Comparison of ENCODE assay signal across 9 mouse cellular contexts in genomic region chr19:16447832-16448621, GRCm38 (mm10). TPM values are rescaled to one million over a fixed set of nuclear protein-coding genes. Genes with fewer than 3 reads are reported as not detected.
A peak's percentile ranks its signal among the peaks of the same experiment; 100 is the strongest.
DNase-seq lines count a peak whose midpoint lies in the region; ATAC-seq and TF ChIP-seq lines count a peak whose summit lies in the region.
"Had no signal": no experiment of that assay in that cellular context is flagged by ENCODE, and none has a peak within 500 bp of the region (broad histone marks: within the 10 kb centered on the region; RNA-seq: fewer than 3 reads in every experiment).

No protein-coding gene starts in this region.

- peak; percentile 31 for DNase-seq in midbrain, postnatal 0 days (ENCODE audit: low spot score)
- peak; percentile 76 for DNase-seq in adrenal gland, postnatal 10 days
- peak; percentile 43 for DNase-seq in kidney, adult 9 months
- no peak for DNase-seq in heart, embryonic 10.5 days (ENCODE audit: low spot score)
- DNase-seq in layer of hippocampus, adult 9-10 months (ENCODE audit: low spot score), result no peak
- DNase-seq: forebrain, postnatal 0 days had no signal

- H3K4me3 ChIP-seq in midbrain, postnatal 0 days (ENCODE audit: low read depth, low read length), result no peak overlapping the region
- no peak overlapping the region for H3K4me3 ChIP-seq in midbrain, embryonic 16.5 days (ENCODE audit: low read depth, low read length)
- H3K4me3 ChIP-seq in stomach, embryonic 16.5 days (replicated peaks; ENCODE audit: low read length), result no peak overlapping the region
- H3K4me3 ChIP-seq in heart, embryonic 10.5 days, result no peak overlapping the region
- H3K4me3 ChIP-seq: midbrain, embryonic 12.5 days had no signal

- no peak for ATAC-seq in midbrain, postnatal 0 days (ENCODE audit: low FRiP score)
- ATAC-seq in midbrain, embryonic 16.5 days, result no peak
- no peak for ATAC-seq in stomach, embryonic 16.5 days (ENCODE audit: insufficient read depth, low FRiP score)
- ATAC-seq: forebrain, postnatal 0 days had no signal

- H3K9ac ChIP-seq in midbrain, postnatal 0 days (replicated peaks; ENCODE audit: low read length, poor library complexity, severe bottlenecking), result no peak overlapping the region
- no peak overlapping the region for H3K9ac ChIP-seq in midbrain, embryonic 16.5 days (ENCODE audit: low read depth, low read length)
- H3K9ac ChIP-seq in stomach, embryonic 16.5 days (ENCODE audit: low read length), result no peak overlapping the region
- H3K9ac ChIP-seq: forebrain, postnatal 0 days; midbrain, embryonic 12.5 days had no signal

- H3K4me1 ChIP-seq in midbrain, postnatal 0 days (ENCODE audit: insufficient read depth, low read length), result no peaks in the 10 kb centered on the region
- no peaks in the 10 kb centered on the region for H3K4me1 ChIP-seq in midbrain, embryonic 16.5 days (ENCODE audit: control insufficient read depth, insufficient read depth, low read length)
- peaks cover 10% of the 10 kb centered on the region; the same call in 1 of the 2 replicates for H3K4me1 ChIP-seq in stomach, embryonic 16.5 days (ENCODE audit: control insufficient read depth, insufficient read depth, low read length)
- H3K4me1 ChIP-seq in heart, embryonic 10.5 days, result no peaks in the 10 kb centered on the region
- H3K4me1 ChIP-seq: midbrain, embryonic 12.5 days had no signal

- TF ChIP-seq CTCF in midbrain, postnatal 0 days (IDR thresholded peaks at IDR 0.05), result no peak

- 75% methylated on average over 6 of the region's 6 CpGs for WGBS in midbrain, postnatal 0 days
- 74% methylated on average over 6 of the region's 6 CpGs for WGBS in midbrain, embryonic 16.5 days
- WGBS in stomach, embryonic 16.5 days, result 45% methylated on average over 6 of the region's 6 CpGs
- 72% methylated on average over 6 of the region's 6 CpGs for WGBS in heart, embryonic 10.5 days

- H3K27ac ChIP-seq in midbrain, postnatal 0 days (ENCODE audit: low read depth, low read length), result no peak overlapping the region
- H3K27ac ChIP-seq in midbrain, embryonic 16.5 days (ENCODE audit: low read length), result no peak overlapping the region
- H3K27ac ChIP-seq in stomach, embryonic 16.5 days (ENCODE audit: low read length), result peak overlapping the region; percentile 7; the same call in 1 of the 2 replicates
- H3K27ac ChIP-seq in heart, embryonic 10.5 days, result no peak overlapping the region
- H3K27ac ChIP-seq: midbrain, embryonic 12.5 days had no signal

- no peak overlapping the region for H3K4me2 ChIP-seq in midbrain, postnatal 0 days (ENCODE audit: low read depth, low read length, poor library complexity, severe bottlenecking)
- no peak overlapping the region for H3K4me2 ChIP-seq in midbrain, embryonic 16.5 days (ENCODE audit: low read length)
- H3K4me2 ChIP-seq in stomach, embryonic 16.5 days (ENCODE audit: low read depth, low read length), result no peak overlapping the region
- H3K4me2 ChIP-seq: midbrain, embryonic 12.5 days had no signal

- H3K27me3 ChIP-seq in midbrain, postnatal 0 days (ENCODE audit: insufficient read depth, low read length), result no peaks in the 10 kb centered on the region
- no peaks in the 10 kb centered on the region for H3K27me3 ChIP-seq in midbrain, embryonic 16.5 days (ENCODE audit: control insufficient read depth, insufficient read depth, low read depth, low read length)
- no peaks in the 10 kb centered on the region for H3K27me3 ChIP-seq in stomach, embryonic 16.5 days (ENCODE audit: control insufficient read depth, insufficient read depth, low read length)
- no peaks in the 10 kb centered on the region for H3K27me3 ChIP-seq in heart, embryonic 10.5 days (ENCODE audit: insufficient read depth, poor library complexity, severe bottlenecking)
- H3K27me3 ChIP-seq: midbrain, embryonic 12.5 days had no signal

- no peaks in the 10 kb centered on the region for H3K36me3 ChIP-seq in midbrain, postnatal 0 days (ENCODE audit: insufficient read depth, low read length)
- no peaks in the 10 kb centered on the region for H3K36me3 ChIP-seq in midbrain, embryonic 16.5 days (ENCODE audit: control insufficient read depth, insufficient read depth, low read length)
- no peaks in the 10 kb centered on the region for H3K36me3 ChIP-seq in stomach, embryonic 16.5 days (ENCODE audit: control insufficient read depth, insufficient read depth, low read length)
- no peaks in the 10 kb centered on the region for H3K36me3 ChIP-seq in heart, embryonic 10.5 days
- H3K36me3 ChIP-seq: midbrain, embryonic 12.5 days had no signal

- no peaks in the 10 kb centered on the region for H3K9me3 ChIP-seq in midbrain, postnatal 0 days (ENCODE audit: low read length)
- no peaks in the 10 kb centered on the region for H3K9me3 ChIP-seq in midbrain, embryonic 16.5 days (replicated peaks; ENCODE audit: control insufficient read depth, low read length, poor library complexity, severe bottlenecking)
- H3K9me3 ChIP-seq in stomach, embryonic 16.5 days (replicated peaks; ENCODE audit: control insufficient read depth, low read length), result no peaks in the 10 kb centered on the region
- no peaks in the 10 kb centered on the region for H3K9me3 ChIP-seq in heart, embryonic 10.5 days
- H3K9me3 ChIP-seq: midbrain, embryonic 12.5 days had no signal

RNA-seq across cellular contexts. Expression of gene Gna14, which starts 12.5 kb away (rescaled TPM):
- total RNA-seq in midbrain, postnatal 0 days (2014; rRNA removed), result 0.57 and 0.93 TPM in 2 replicates
- 0.43 and 0.60 TPM in 2 replicates for polyA plus RNA-seq in midbrain, postnatal 0 days (2015; fragmentation: Nextera tagmentation; extraction: Ambion mirVana)
- polyA plus RNA-seq in midbrain, embryonic 16.5 days (2015; fragmentation: Nextera tagmentation; extraction: Ambion mirVana), result 0.45 and 0.73 TPM in 2 replicates
- 10 to 100 TPM; 17.6 to 29.1 TPM for total RNA-seq in adrenal gland, postnatal 10 days (2021)
- 13.7 and 14.3 TPM in 2 replicates for polyA plus RNA-seq in stomach, embryonic 16.5 days (2015; fragmentation: Nextera tagmentation; extraction: Ambion mirVana)
- polyA plus RNA-seq in heart, embryonic 10.5 days (2016; fragmentation: Nextera tagmentation; extraction: Ambion mirVana), result 0.76 and 3.7 TPM in 2 replicates

Comparison
In these comparisons a context has a peak if more than half of its experiments do, and no peak if none do; other contexts are left out.
1. DNase-seq: peak in midbrain, postnatal 0 days (single experiment), adrenal gland, postnatal 10 days (single experiment) and kidney, adult 9 months (single experiment); none in heart, embryonic 10.5 days (single experiment) and layer of hippocampus, adult 9-10 months (single experiment).